Mouse (Mus musculus) erythroblast, embryonic 14.5 days (primary cell): ENCODE measurements around the gene Usp32.

Source experiments
- GATA1 ChIP-seq: IDR thresholded peaks from 2 replicates; pipeline ENCODE4 v1.6.1; 2012; ENCODE audit warnings: low read length, inconsistent platforms, mixed read lengths
- TAL1 ChIP-seq: IDR thresholded peaks from 3 replicates; pipeline ENCODE4 v1.6.1; 2012; ENCODE audit warnings: low read length, inconsistent platforms, mixed read lengths

GRCm38 (mm10) chr11:84957171-84957570 is 182.8 kb downstream of the Usp32 start:
- TF ChIP-seq TAL1 (no peak), GATA1 (no peak)
